28 mouse cellular contexts compared by ENCODE assay signal in the genomic region with DNA sequence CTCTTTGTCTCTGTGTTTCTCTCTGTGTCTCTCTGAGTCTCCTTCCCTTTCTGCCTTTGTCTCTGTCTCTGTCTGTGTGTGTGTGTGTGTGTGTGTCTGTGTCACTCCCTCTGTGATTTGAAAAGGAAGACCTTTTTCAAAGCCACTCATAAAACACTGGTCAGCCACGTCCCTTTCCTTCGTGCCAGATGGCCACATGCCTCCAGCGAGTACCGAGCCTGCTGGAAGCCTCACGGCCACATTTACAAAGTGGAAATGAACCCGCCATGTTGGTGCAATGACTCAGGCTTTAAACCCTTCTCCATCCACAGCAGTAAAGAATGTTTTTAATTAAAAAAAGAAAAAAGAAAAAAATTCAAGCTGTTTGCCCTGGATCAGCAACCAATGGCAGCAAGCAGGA. TPM values are rescaled to one million over a fixed set of nuclear protein-coding genes. Genes with fewer than 3 reads are reported as not detected.
A peak's percentile ranks its signal among the peaks of the same experiment; 100 is the strongest.
DNase-seq lines count a peak whose midpoint lies in the region; ATAC-seq lines count a peak whose summit lies in the region.
"Had no signal": no experiment of that assay in that cellular context is flagged by ENCODE, and none has a peak within 500 bp of the region (broad histone marks: within the 10 kb centered on the region; RNA-seq: fewer than 3 reads in every experiment).

No protein-coding gene starts in this region.

- 41% methylated on average over 6 of the region's 6 CpGs for WGBS in hindbrain, embryonic 13.5 days
- WGBS in hindbrain, embryonic 11.5 days = 64% methylated on average over 6 of the region's 6 CpGs
- WGBS in neural tube, embryonic 13.5 days = 23% methylated on average over 6 of the region's 6 CpGs
- 40% methylated on average over 6 of the region's 6 CpGs for WGBS in limb, embryonic 10.5 days

- DNase-seq in cerebellum, postnatal 14 days = peak; percentile 60 to 63
- DNase-seq in cerebellum, adult 11-12 months = no peak
- DNase-seq in hindbrain, embryonic 11.5 days (ENCODE audit: low spot score) = no peak
- DNase-seq in neural tube, embryonic 10.5 days (ENCODE audit: extremely low spot score, low spot score) = no peak
- DNase-seq in limb, embryonic 10.5 days (ENCODE audit: low spot score) = no peak
- DNase-seq: adrenal gland, adult 8-10 months; adrenal gland, postnatal 25 days; B cell, adult 2 months; cerebellum, adult 9-10 months; forebrain, postnatal 0 days; gastrocnemius, postnatal 25 days; heart, adult 18-20 months; heart, postnatal 10 days; heart, postnatal 4 days; kidney, adult 18-20 months; kidney, adult 9 months had no signal

- H3K4me3 ChIP-seq in hindbrain, embryonic 13.5 days = no peak overlapping the region
- H3K4me3 ChIP-seq in hindbrain, embryonic 11.5 days (ENCODE audit: low read depth, low read length) = no peak overlapping the region
- H3K4me3 ChIP-seq in neural tube, embryonic 13.5 days = no peak overlapping the region
- no peak overlapping the region for H3K4me3 ChIP-seq in limb, embryonic 10.5 days
- H3K4me3 ChIP-seq: embryonic facial prominence, embryonic 12.5 days; embryonic facial prominence, embryonic 15.5 days; heart, embryonic 12.5 days; heart, embryonic 15.5 days; hindbrain, embryonic 15.5 days had no signal

- ATAC-seq in hindbrain, embryonic 13.5 days (ENCODE audit: low FRiP score) = no peak
- no peak for ATAC-seq in hindbrain, embryonic 11.5 days (ENCODE audit: low FRiP score)
- no peak for ATAC-seq in neural tube, embryonic 13.5 days (ENCODE audit: low read depth)
- no peak for ATAC-seq in activated CD4-positive, CD25-positive, alpha-beta regulatory T cell, adult 4 months
- ATAC-seq: forebrain, embryonic 14.5 days; forebrain, postnatal 0 days; inflammation-experienced regulatory T-cells, adult 6 months; intestine, embryonic 16.5 days had no signal

- peak overlapping the region; percentile 12; the same call in 1 of the 2 replicates for H3K27ac ChIP-seq in hindbrain, embryonic 13.5 days
- no peak overlapping the region for H3K27ac ChIP-seq in hindbrain, embryonic 11.5 days (ENCODE audit: low read depth, low read length)
- 0 out of 2 replicates have a peak overlapping the region, but pooled peaks have one; percentile 91 for H3K27ac ChIP-seq in neural tube, embryonic 13.5 days (replicated peaks)
- H3K27ac ChIP-seq in limb, embryonic 10.5 days = peak overlapping the region; percentile 71
- H3K27ac ChIP-seq: embryonic facial prominence, embryonic 12.5 days; embryonic facial prominence, embryonic 15.5 days; heart, embryonic 15.5 days; hindbrain, embryonic 15.5 days had no signal

- peaks cover 72% of the 10 kb centered on the region for H3K4me1 ChIP-seq in hindbrain, embryonic 13.5 days (replicated peaks)
- peaks cover 19% of the 10 kb centered on the region for H3K4me1 ChIP-seq in hindbrain, embryonic 11.5 days (replicated peaks; ENCODE audit: control insufficient read depth, insufficient read depth, low read length)
- H3K4me1 ChIP-seq in neural tube, embryonic 13.5 days (replicated peaks) = peaks cover 88% of the 10 kb centered on the region
- H3K4me1 ChIP-seq in limb, embryonic 10.5 days = peaks cover 77% of the 10 kb centered on the region
- H3K4me1 ChIP-seq: embryonic facial prominence, embryonic 12.5 days; embryonic facial prominence, embryonic 15.5 days; heart, embryonic 12.5 days; heart, embryonic 15.5 days had no signal

- H3K27me3 ChIP-seq in hindbrain, embryonic 13.5 days = no peaks in the 10 kb centered on the region
- no peaks in the 10 kb centered on the region for H3K27me3 ChIP-seq in hindbrain, embryonic 11.5 days (ENCODE audit: control insufficient read depth, insufficient read depth, low read length)
- no peaks in the 10 kb centered on the region for H3K27me3 ChIP-seq in neural tube, embryonic 13.5 days
- H3K27me3 ChIP-seq in limb, embryonic 10.5 days (ENCODE audit: low read depth, poor library complexity, severe bottlenecking) = peaks cover 9% of the 10 kb centered on the region; the same call in 1 of the 2 replicates
- H3K27me3 ChIP-seq: embryonic facial prominence, embryonic 15.5 days; hindbrain, embryonic 15.5 days had no signal

- no peaks in the 10 kb centered on the region for H3K36me3 ChIP-seq in hindbrain, embryonic 13.5 days
- no peaks in the 10 kb centered on the region for H3K36me3 ChIP-seq in hindbrain, embryonic 11.5 days (ENCODE audit: control insufficient read depth, insufficient read depth, low read length)
- H3K36me3 ChIP-seq in neural tube, embryonic 13.5 days = no peaks in the 10 kb centered on the region
- H3K36me3 ChIP-seq in limb, embryonic 10.5 days = no peaks in the 10 kb centered on the region
- H3K36me3 ChIP-seq: embryonic facial prominence, embryonic 12.5 days; embryonic facial prominence, embryonic 15.5 days; G1E; heart, embryonic 12.5 days; heart, embryonic 15.5 days; hindbrain, embryonic 15.5 days had no signal

- no peak overlapping the region for H3K9ac ChIP-seq in hindbrain, embryonic 13.5 days
- H3K9ac ChIP-seq in hindbrain, embryonic 11.5 days (ENCODE audit: low read depth, low read length) = no peak overlapping the region
- H3K9ac ChIP-seq in neural tube, embryonic 13.5 days = no peak overlapping the region
- H3K9ac ChIP-seq: embryonic facial prominence, embryonic 12.5 days; embryonic facial prominence, embryonic 15.5 days; forebrain, postnatal 0 days; heart, embryonic 12.5 days; heart, embryonic 15.5 days; hindbrain, embryonic 15.5 days had no signal

- H3K9me3 ChIP-seq in hindbrain, embryonic 13.5 days = no peaks in the 10 kb centered on the region
- no peaks in the 10 kb centered on the region for H3K9me3 ChIP-seq in hindbrain, embryonic 11.5 days (ENCODE audit: control insufficient read depth, low read length)
- no peaks in the 10 kb centered on the region for H3K9me3 ChIP-seq in neural tube, embryonic 13.5 days
- no peaks in the 10 kb centered on the region for H3K9me3 ChIP-seq in limb, embryonic 10.5 days (replicated peaks)
- H3K9me3 ChIP-seq: embryonic facial prominence, embryonic 12.5 days; embryonic facial prominence, embryonic 15.5 days; G1E; heart, embryonic 12.5 days; heart, embryonic 15.5 days; hindbrain, embryonic 15.5 days had no signal

- H3K4me2 ChIP-seq in hindbrain, embryonic 13.5 days = no peak overlapping the region
- no peak overlapping the region for H3K4me2 ChIP-seq in hindbrain, embryonic 11.5 days (replicated peaks; ENCODE audit: low read depth, low read length)
- H3K4me2 ChIP-seq in neural tube, embryonic 13.5 days = no peak overlapping the region
- H3K4me2 ChIP-seq: embryonic facial prominence, embryonic 12.5 days; embryonic facial prominence, embryonic 15.5 days; heart, embryonic 12.5 days; heart, embryonic 15.5 days; hindbrain, embryonic 15.5 days had no signal

RNA-seq across cellular contexts. Expression of gene Ubiad1, which starts 48.7 kb away (rescaled TPM):
- polyA plus RNA-seq in hindbrain, embryonic 13.5 days (2015; fragmentation: Nextera tagmentation; extraction: Ambion mirVana) = 17.7 and 19.1 TPM in 2 replicates
- polyA plus RNA-seq in hindbrain, embryonic 11.5 days (2014; fragmentation: Nextera tagmentation; extraction: Ambion mirVana) = 14.4 and 14.6 TPM in 2 replicates
- polyA plus RNA-seq in neural tube, embryonic 13.5 days (2015; fragmentation: Nextera tagmentation; extraction: Ambion mirVana) = 15.0 and 19.0 TPM in 2 replicates
- polyA plus RNA-seq in limb, embryonic 10.5 days (2016; fragmentation: Nextera tagmentation; extraction: Ambion mirVana) = 25.9 and 26.4 TPM in 2 replicates
- polyA plus RNA-seq in activated CD4-positive, CD25-positive, alpha-beta regulatory T cell, adult 4 months (2017; shearing (Covaris generic)) = 1 to 10 TPM; 7.4 to 8.4 TPM

RNA-seq across cellular contexts. Expression of gene Mtor, which starts 52.5 kb away (rescaled TPM):
- polyA plus RNA-seq in hindbrain, embryonic 13.5 days (2015; fragmentation: Nextera tagmentation; extraction: Ambion mirVana) = 23.0 and 23.7 TPM in 2 replicates
- 28.0 and 33.0 TPM in 2 replicates for polyA plus RNA-seq in hindbrain, embryonic 11.5 days (2014; fragmentation: Nextera tagmentation; extraction: Ambion mirVana)
- 21.4 and 23.0 TPM in 2 replicates for polyA plus RNA-seq in neural tube, embryonic 13.5 days (2015; fragmentation: Nextera tagmentation; extraction: Ambion mirVana)
- polyA plus RNA-seq in limb, embryonic 10.5 days (2016; fragmentation: Nextera tagmentation; extraction: Ambion mirVana) = 20.6 and 22.3 TPM in 2 replicates
- polyA plus RNA-seq in activated CD4-positive, CD25-positive, alpha-beta regulatory T cell, adult 4 months (2017; shearing (Covaris generic)) = 10 to 100 TPM; 11.3 to 11.5 TPM

Comparison
In these comparisons a context has a peak if more than half of its experiments do, and no peak if none do; other contexts are left out.
1. DNase-seq: peak in cerebellum, postnatal 14 days (2 of 2); none in cerebellum, adult 11-12 months (single experiment), hindbrain, embryonic 11.5 days (single experiment), neural tube, embryonic 10.5 days (single experiment) and limb, embryonic 10.5 days (single experiment).